Mouse (Mus musculus) lung, postnatal 0 days (tissue): ENCODE data around the gene Gm20458.

Source experiments
- CTCF ChIP-seq: IDR thresholded peaks from 2 replicates; pipeline ENCODE4 v1.5.1; 2016; ENCODE audit warnings: antibody characterized with exemption, mild to moderate bottlenecking
- EP300 ChIP-seq: IDR thresholded peaks from 2 replicates; pipeline ENCODE4 v1.6.1; 2016; ENCODE audit warnings: antibody characterized with exemption, mild to moderate bottlenecking, control low read depth

DNA sequence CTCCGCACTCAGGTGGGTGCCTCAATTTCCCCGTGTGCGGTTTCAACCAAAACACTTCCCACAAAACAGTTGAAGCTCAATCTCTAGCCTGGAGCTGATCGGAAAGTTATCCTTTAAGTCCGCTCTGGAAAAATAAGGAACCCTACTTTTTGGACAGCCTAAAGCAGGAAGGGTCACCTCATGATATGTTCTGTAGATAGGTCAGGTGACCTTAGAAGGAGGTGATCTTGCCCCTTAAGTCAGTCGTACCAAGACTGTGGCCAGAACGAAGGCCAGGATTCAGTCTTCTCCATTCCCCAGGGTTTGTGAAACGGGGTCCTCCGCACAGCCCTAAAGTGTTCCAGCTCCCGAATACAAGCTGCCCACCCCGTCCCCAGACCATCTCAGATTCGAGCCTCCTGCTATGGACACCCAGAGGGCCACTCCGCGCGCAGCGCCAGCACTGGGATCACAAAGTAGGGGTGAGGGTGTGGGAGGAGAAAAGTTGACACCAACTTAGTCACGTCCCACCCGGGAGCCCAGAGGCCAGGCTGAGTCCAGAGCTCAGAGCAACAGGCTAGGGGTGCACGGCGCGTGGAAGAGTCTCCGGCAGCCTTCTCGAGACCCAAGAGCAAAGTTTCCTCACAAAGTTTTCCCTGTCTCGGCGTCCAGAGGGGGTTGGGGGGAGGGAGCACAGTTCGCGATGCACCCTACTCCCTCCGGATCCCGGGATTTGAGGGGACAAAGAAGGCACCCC, 18.3 kb upstream of the Gm20458 start:
- TF ChIP-seq CTCF (no peak), EP300 (no peak)
